Mouse (Mus musculus) heart, postnatal 4 days (tissue): ENCODE measurements around the gene Mapre1. TPM values are rescaled to one million over a fixed set of nuclear protein-coding genes. Genes with fewer than 3 reads are reported as not detected.

Experiments used
- DNase-seq: peaks from one replicate; pipeline ENCODE4 v3.0.0; 2021
- total RNA-seq, 2 experiments: library from RNA; stranded (reverse); gene quantifications; 2 replicates each; pipeline ENCODE4 v1.2.3; 2021

The Mapre1 gene
- total RNA-seq, 2 experiments from 2014 or later = 158 to 174 TPM

DNA sequence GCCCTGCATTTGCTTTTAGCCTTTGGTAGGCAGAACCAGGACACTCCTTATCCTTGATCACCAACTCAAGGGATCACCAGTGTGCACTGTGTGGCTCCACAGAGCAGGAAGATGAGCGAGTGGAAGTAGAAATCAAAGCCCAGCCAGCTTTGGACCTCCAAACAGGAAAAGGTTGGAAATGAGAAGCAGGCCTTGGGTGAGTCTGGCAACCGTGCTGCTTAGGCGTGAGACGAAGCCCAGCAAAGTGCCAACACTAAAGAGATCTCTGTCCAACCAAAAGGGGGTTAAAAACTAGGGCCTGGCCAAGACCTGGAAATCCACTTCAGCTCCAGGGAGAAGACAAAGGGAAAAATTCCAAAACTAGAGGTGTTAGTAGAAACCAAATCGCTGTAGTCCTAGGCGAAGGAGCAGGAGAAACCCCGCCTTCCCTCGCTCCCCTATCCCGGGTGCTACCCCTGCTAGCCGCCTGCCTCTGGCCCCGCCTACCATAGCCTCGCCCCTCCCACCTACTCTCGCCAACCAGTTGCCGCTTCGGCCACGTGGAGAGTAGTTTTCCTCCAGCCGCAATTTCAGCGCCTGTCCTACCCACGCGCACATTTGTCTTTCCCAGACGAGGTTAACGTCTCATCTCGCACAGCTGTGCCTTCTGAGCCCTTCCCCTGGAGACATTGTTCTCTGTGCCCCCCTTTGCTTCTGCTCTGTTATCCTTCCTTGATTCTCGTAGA, 37.7 kb downstream of the Mapre1 start:
- peak; percentile 85 for DNase-seq

DNA sequence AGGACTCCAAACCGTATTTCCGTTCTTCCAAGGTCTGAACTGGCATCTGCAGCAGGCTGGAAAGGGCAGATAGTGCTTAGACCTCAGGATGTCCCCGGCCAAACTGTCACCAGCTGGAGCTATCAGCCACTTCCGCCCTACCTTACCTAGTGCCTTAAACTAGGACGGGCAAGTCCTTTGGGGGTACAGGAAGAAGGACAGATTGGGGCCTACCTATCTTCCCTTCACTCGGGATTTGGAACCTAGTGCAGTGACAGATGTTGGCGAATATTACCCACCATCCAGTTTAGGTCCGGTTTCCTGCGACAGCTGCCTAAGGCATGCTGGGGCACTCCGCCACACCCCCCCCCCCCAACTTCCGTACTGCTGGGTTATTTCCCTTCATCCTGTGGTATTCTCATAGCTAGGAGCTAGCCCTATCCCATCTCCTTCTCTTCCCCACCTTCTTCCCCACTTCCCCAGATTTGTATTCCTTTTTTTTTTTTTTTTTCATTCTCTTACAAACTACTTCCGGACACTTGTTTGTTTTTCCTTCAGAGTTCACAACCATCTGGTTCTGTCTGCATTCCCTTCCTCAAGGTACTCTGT, 38.4 kb downstream of the Mapre1 start, which contains the start of gene Efcab8:
Gene Efcab8, plus strand, starts transcription at position 538 of the 588 bp plus-strand sequence.
- DNase-seq = no peak

DNA sequence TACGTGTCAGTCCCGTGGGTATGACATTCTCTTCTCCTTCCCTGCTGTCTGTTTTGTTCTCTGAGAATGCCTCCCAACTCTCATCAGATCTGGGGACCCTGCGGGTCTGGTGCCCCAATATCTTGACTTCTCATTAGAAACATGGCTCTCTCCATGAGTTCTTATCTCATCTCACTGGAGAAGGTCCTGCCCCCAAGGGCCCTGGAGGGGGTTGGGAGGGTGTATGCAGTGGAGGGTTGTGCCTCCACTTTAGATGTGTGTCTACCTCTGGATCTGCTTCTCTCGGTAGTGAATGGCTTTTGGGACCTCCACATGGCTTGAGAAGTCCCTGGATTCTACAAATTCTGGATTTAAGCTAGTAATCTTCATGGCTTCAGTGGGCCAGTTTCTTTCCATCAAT, 40.1 kb downstream of the Mapre1 start:
- DNase-seq = no peak

DNA sequence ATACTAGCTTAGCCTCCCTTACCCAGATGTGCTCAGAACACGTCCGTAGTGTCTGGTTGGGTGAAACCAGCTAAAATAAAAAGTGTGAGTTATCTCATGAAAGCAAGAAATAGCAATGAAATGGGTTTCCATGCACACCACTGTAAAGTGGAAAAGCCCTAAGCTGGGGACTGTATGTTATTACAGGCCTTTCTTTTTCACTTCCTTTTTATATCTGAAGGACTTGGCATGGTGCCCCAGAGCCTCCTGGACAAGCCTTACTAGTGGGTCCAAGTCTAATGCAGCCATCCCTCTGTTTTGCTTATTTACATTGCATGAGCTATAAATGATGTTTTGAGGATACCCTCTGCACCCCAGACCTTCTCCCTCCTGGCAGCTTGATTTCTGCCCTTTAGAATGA, 43.6 kb downstream of the Mapre1 start:
- peak; percentile 48 for DNase-seq

DNA sequence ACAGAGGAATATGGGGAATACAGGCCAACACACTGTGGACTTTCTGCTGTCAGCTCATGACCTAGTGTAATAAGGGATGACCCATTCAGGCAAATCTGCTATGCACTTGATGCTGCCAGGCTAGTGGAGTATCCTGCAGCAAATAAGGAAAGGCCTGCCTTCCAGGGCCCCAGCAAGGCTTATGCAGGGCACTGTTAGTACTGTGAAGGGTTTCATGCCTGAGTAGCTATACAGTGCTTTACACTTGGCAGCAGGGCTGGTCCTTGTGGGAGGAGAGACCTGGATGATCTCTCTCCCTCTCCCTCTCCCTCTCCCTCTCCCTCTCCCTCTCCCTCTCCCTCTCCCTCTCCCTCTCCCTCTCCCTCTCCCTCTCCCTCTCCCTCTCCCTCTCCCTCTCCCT, 52.3 kb downstream of the Mapre1 start:
- DNase-seq = no peak

DNA sequence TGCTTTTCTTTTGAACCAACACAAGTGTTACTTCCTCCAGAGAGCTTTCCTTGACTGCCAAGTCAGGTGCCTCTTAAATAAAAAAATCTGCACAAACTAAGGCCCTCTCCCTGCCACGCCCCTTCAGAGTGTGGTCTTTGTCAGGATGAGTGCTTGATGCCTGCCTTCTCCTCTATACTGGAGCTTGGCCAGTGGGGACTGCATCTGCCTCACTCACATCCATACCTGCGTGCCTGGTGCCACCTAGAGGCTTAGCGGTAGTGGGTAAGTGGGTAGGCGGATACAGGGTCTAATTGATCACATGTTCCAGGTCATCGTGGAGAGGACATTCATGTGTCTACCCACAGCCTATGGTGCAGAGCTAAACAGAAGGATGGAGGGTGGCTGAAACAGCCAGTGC, 54.0 kb downstream of the Mapre1 start:
- peak; percentile 47 for DNase-seq

DNA sequence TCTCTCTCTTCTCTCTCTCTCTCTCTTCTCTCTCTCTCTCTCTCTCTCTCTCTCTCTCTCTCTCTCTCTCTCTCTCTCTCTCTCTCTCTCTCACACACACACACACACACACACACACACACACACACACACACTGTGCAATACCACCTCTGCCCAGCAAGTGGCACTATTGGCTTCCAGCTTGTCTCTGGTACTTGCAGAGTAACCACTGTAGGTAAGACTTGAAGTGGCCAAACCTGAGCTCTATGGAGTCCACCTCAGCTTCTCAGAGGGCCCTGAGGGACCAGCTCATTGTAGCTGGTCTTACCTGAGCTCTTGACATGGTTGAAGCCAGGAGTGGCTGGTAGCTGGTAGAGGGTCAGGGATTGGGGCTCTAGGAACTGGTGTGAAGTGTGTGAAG, 66.4 kb downstream of the Mapre1 start:
- peak; percentile 79 for DNase-seq

DNA sequence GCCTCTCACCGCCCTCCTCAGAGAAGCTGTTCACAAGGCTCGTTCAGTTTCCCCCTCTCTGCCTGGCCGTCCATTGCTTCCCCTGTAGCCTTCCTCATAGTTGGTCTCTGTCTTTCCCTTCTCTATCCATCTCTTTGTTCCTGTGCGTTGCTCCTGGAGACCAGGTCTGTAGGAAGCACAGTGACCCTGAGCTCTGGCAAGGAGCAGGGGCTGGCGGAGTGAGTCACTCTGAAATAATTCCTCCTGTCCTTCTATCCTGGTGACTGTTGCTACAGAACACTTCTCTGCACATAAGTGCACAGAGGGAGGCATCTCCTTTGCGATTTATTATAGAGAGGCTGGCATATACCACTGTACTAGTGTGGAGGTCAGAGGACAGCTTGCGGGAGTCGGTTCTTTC, 67.1 kb downstream of the Mapre1 start:
- no peak for DNase-seq

DNA sequence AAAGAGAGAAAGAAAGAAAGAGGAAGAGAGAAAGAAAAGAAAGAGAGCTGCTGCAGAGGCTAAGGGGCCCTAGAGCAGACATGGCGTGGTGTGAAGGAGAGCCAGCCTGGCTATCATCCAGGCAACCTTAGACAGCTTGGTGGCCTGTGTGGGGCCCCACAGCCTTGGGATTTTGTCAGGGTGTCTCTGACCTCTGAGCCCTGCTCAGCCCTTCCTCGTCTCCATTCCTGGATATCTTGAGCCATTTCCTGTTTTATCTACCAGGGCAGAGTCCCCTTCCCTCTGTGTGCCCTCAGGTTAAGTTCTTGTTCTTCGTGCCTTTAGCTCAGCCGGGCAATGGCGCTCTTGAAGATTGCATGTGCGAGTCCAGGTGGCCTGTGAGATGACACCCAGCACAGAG, 67.8 kb downstream of the Mapre1 start:
- no peak for DNase-seq

DNA sequence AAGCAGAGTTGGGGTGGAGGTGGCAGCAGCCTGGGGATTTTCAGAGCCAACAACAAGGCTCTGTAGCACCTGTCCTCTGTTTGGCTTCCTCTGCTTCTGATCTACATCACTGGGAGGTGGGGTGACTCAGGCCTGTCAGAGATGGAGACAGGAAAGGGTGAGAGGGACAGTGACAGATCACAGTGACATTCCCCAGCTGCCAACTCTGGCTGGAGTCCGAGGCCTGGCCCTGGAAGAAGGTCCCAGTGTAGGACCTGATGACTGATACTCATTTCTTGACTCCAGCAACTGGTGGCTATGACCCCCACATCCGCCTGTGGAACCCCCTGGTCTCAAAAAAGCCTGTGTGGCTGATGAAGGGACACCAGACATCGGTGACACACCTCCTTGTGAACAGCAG, 68.8 kb downstream of the Mapre1 start:
- DNase-seq = peak; percentile 12

DNA sequence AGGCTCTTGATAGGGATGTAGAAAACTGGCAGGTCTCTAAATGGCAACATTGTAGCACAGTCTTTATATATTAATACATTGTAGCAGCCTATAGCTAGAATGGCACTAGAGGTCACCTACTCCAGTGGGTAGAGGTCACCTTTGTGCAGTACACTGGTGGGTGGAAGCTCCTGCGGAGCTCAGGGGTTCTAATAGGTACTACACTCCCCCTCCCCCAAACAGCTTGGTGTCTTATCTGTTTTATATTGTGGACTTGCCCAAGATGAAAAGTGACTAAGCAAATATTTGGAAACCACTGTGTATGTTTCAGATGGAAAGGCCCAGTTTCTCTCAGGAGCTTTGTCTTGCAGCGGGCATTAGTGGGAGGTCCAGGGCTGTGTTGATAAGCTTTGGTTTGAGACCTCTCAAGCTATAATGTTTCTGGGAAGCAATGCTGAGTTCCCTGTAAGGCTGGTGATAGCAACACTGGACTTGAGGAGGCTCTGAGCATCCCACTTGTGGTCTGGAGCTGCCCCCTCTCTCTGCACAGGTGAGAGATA, 81.0 kb downstream of the Mapre1 start:
- DNase-seq = no peak

Other genes with a start within 250 kb of the Mapre1 start
- not detected for gene 4930404H24Rik, start 248.5 kb upstream of the Mapre1 start, total RNA-seq
- 10 to 100 TPM; 12.0 to 13.5 TPM for gene Nol4l, start 211.3 kb upstream of the Mapre1 start, total RNA-seq
- gene Commd7, start 108.5 kb upstream of the Mapre1 start, total RNA-seq = 10 to 100 TPM; 21.7 to 25.9 TPM
- gene Dnmt3b, start 91.8 kb upstream of the Mapre1 start, total RNA-seq = 1 to 10 TPM; 3.0 to 3.5 TPM
- gene Dnmt3c, start 44.6 kb upstream of the Mapre1 start, total RNA-seq = not detected
- gene Efcab8, start 38.7 kb downstream of the Mapre1 start, total RNA-seq = under 1 TPM; 0.26 to 0.29 TPM
- gene Sun5, start 129.8 kb downstream of the Mapre1 start, total RNA-seq = not detected
- not detected for gene Bpifb2, start 133.8 kb downstream of the Mapre1 start, total RNA-seq
- not detected for gene Bpifb6, start 159.1 kb downstream of the Mapre1 start, total RNA-seq
- gene Bpifb3, start 177.0 kb downstream of the Mapre1 start, total RNA-seq = not detected
- gene Bpifb4, start 196.9 kb downstream of the Mapre1 start, total RNA-seq = not detected
- not detected for gene Bpifa6, start 233.7 kb downstream of the Mapre1 start, total RNA-seq